In the genomic region with DNA sequence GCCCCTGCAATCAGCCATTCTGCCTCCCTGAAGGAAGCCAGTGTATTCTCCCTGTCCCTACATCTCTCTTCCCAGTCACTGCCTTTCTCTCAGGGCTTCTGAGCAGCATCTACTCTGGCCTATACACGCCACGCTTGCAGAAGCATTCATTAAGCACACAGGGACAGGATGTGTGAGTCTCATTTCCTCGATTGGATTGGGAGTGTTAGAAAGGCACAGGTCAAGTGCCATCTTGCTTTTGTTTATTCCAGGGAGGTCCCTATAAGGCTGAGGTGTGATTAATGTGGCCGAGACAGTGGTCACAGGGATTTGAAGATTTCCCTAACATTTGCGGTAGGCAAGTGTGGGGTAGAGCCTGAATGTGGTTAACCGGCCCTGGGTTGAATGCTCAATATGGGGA, we compare ENCODE assay signal across 12 mouse cellular contexts. TPM values are rescaled to one million over a fixed set of nuclear protein-coding genes. Genes with fewer than 3 reads are reported as not detected.
DNase-seq lines count a peak whose midpoint lies in the region; ATAC-seq and TF ChIP-seq lines count a peak whose summit lies in the region.
"Had no signal": no experiment of that assay in that cellular context is flagged by ENCODE, and none has a peak within 500 bp of the region (broad histone marks: within the 10 kb centered on the region; RNA-seq: fewer than 3 reads in every experiment).

No protein-coding gene starts in this region.

- WGBS in kidney, postnatal 0 days: 47% methylated on average over 6 of the region's 6 CpGs
- 40% methylated on average over 6 of the region's 6 CpGs for WGBS in heart, embryonic 14.5 days
- 48% methylated on average over 6 of the region's 6 CpGs for whole genome bisulfite sequencing in liver, embryonic 16.5 days (ENCODE audit: insufficient replicate concordance)

- no peaks in the 10 kb centered on the region for H3K27me3 ChIP-seq in kidney, postnatal 0 days (ENCODE audit: insufficient read depth, low read length)
- no peaks in the 10 kb centered on the region for H3K27me3 ChIP-seq in heart, embryonic 14.5 days (ENCODE audit: control insufficient read depth, insufficient read depth, low read length)
- H3K27me3 ChIP-seq in liver, embryonic 16.5 days (ENCODE audit: control insufficient read depth, insufficient read depth, low read depth, low read length): peaks cover 23% of the 10 kb centered on the region

- no peaks in the 10 kb centered on the region for H3K36me3 ChIP-seq in kidney, postnatal 0 days (ENCODE audit: insufficient read depth, low read length)
- peaks cover 17% of the 10 kb centered on the region for H3K36me3 ChIP-seq in heart, embryonic 14.5 days (ENCODE audit: control insufficient read depth, insufficient read depth, low read length)
- H3K36me3 ChIP-seq in liver, embryonic 16.5 days (ENCODE audit: control insufficient read depth, insufficient read depth): no peaks in the 10 kb centered on the region

- no peak for TF ChIP-seq CTCF in kidney, postnatal 0 days (IDR thresholded peaks at IDR 0.05; ENCODE audit: low read depth)

- peak overlapping the region; percentile 54; the same call in 1 of the 2 replicates for H3K27ac ChIP-seq in kidney, postnatal 0 days
- peak overlapping the region; percentile 59 to 94 for H3K27ac ChIP-seq in heart, embryonic 14.5 days (replicated peaks in 1 of 2; ENCODE audit: control insufficient read depth in 1 of 2, insufficient read depth in 1 of 2, low read depth in 2 of 2, low read length in 2 of 2)
- no peak overlapping the region for H3K27ac ChIP-seq in liver, embryonic 16.5 days (ENCODE audit: low read length)

- H3K9me3 ChIP-seq in kidney, postnatal 0 days (replicated peaks; ENCODE audit: low read length): no peaks in the 10 kb centered on the region
- no peaks in the 10 kb centered on the region for H3K9me3 ChIP-seq in heart, embryonic 14.5 days (ENCODE audit: control insufficient read depth, low read length)
- no peaks in the 10 kb centered on the region for H3K9me3 ChIP-seq in liver, embryonic 16.5 days (replicated peaks; ENCODE audit: control insufficient read depth, low read length)

- peak overlapping the region; percentile 93 for H3K4me2 ChIP-seq in kidney, postnatal 0 days (ENCODE audit: low read length)
- peak overlapping the region; percentile 89 for H3K4me2 ChIP-seq in heart, embryonic 14.5 days (ENCODE audit: low read length)
- 0 out of 2 replicates have a peak overlapping the region, but pooled peaks have one; percentile 70 for H3K4me2 ChIP-seq in liver, embryonic 16.5 days (ENCODE audit: low read depth, low read length)

- H3K9ac ChIP-seq in kidney, postnatal 0 days (ENCODE audit: low read depth, low read length): 0 out of 2 replicates have a peak overlapping the region, but pooled peaks have one; percentile 5
- peak overlapping the region; percentile 94 for H3K9ac ChIP-seq in heart, embryonic 14.5 days (ENCODE audit: low read length)
- H3K9ac ChIP-seq in liver, embryonic 16.5 days (ENCODE audit: low read depth, low read length): no peak overlapping the region

- peak; percentile 44 for DNase-seq in CD4-positive, CD25-positive, alpha-beta regulatory T cell, adult 2 months (ENCODE audit: low read depth, low spot score)
- DNase-seq in kidney, postnatal 0 days (ENCODE audit: low spot score): no peak
- no peak for DNase-seq in kidney, postnatal 25 days
- no peak for DNase-seq in testis, postnatal 14 days (ENCODE audit: low spot score)
- DNase-seq: cerebellum, postnatal 25 days; kidney, postnatal 14 days; retina, postnatal 1 day had no signal

- no peak overlapping the region for H3K4me3 ChIP-seq in kidney, postnatal 0 days (replicated peaks; ENCODE audit: low read depth, low read length)
- H3K4me3 ChIP-seq in heart, embryonic 14.5 days (ENCODE audit: control insufficient read depth in 1 of 2, insufficient read depth in 1 of 2, low read depth in 1 of 2, low read length in 2 of 2): peak overlapping the region in 1 of 2 experiments; percentile 80; a peak in 2 of 4 replicates
- no peak overlapping the region for H3K4me3 ChIP-seq in liver, embryonic 16.5 days (ENCODE audit: low read depth, low read length)

- peaks cover 51% of the 10 kb centered on the region for H3K4me1 ChIP-seq in kidney, postnatal 0 days (replicated peaks; ENCODE audit: insufficient read depth, low read length)
- H3K4me1 ChIP-seq in heart, embryonic 14.5 days (ENCODE audit: control insufficient read depth in 2 of 2, insufficient read depth in 2 of 2, low read length in 2 of 2): peaks cover 58 to 80% of the 10 kb centered on the region in 2 experiments
- peaks cover 26% of the 10 kb centered on the region for H3K4me1 ChIP-seq in liver, embryonic 16.5 days (ENCODE audit: control insufficient read depth, low read depth, low read length)

- ATAC-seq in CD4-positive, CD25-positive, alpha-beta regulatory T cell, adult 4 months: no peak
- ATAC-seq in kidney, postnatal 0 days (replicated peaks; ENCODE audit: low FRiP score, low read depth): no peak
- no peak for ATAC-seq in heart, embryonic 14.5 days (ENCODE audit: insufficient number of reproducible peaks, insufficient read depth, low FRiP score, low read depth)
- no peak for ATAC-seq in liver, embryonic 16.5 days (ENCODE audit: low read depth)
- ATAC-seq in granulocyte monocyte progenitor cell, adult 5-6 weeks (replicated peaks; ENCODE audit: poor library complexity, severe bottlenecking): no peak
- ATAC-seq: forebrain, embryonic 16.5 days had no signal

RNA-seq across cellular contexts. Expression of gene Rcsd1, which starts 4.2 kb away (rescaled TPM):
- polyA plus RNA-seq in CD4-positive, CD25-positive, alpha-beta regulatory T cell, adult 4 months (2017; shearing (Covaris generic)): 100 to 1,000 TPM; 114 to 159 TPM
- polyA plus RNA-seq in kidney, postnatal 0 days (2015; fragmentation: Nextera tagmentation; extraction: Ambion mirVana): 53.7 and 57.5 TPM in 2 replicates
- polyA plus RNA-seq in heart, embryonic 14.5 days (2014; fragmentation: Nextera tagmentation; extraction: Ambion mirVana): 81.2 and 86.3 TPM in 2 replicates
- polyA plus RNA-seq in liver, embryonic 16.5 days (2015; fragmentation: Nextera tagmentation; extraction: Ambion mirVana): 12.1 and 12.8 TPM in 2 replicates
- 68.0 and 79.0 TPM in 2 replicates for total RNA-seq in granulocyte monocyte progenitor cell, adult 5-6 weeks (2014; fragmentation: Nextera tagmentation)
- 99.9 and 116 TPM in 2 replicates for total RNA-seq in granulocyte monocyte progenitor cell, adult 5-6 weeks (2017)

RNA-seq across cellular contexts. Expression of gene Creg1, which starts 58.2 kb away (rescaled TPM):
- 10 to 100 TPM; 17.4 to 25.9 TPM for polyA plus RNA-seq in CD4-positive, CD25-positive, alpha-beta regulatory T cell, adult 4 months (2017; shearing (Covaris generic))
- polyA plus RNA-seq in kidney, postnatal 0 days (2015; fragmentation: Nextera tagmentation; extraction: Ambion mirVana): 89.9 and 90.2 TPM in 2 replicates
- polyA plus RNA-seq in heart, embryonic 14.5 days (2014; fragmentation: Nextera tagmentation; extraction: Ambion mirVana): 93.5 and 95.7 TPM in 2 replicates
- 316 and 317 TPM in 2 replicates for polyA plus RNA-seq in liver, embryonic 16.5 days (2015; fragmentation: Nextera tagmentation; extraction: Ambion mirVana)
- 133 and 240 TPM in 2 replicates for total RNA-seq in granulocyte monocyte progenitor cell, adult 5-6 weeks (2014; fragmentation: Nextera tagmentation)
- 110 and 206 TPM in 2 replicates for total RNA-seq in granulocyte monocyte progenitor cell, adult 5-6 weeks (2017)
